Mouse (Mus musculus): Measurements from ENCODE around the gene Gm20388.

Gm20388 gene

GRCm38 (mm10) chr8:121631645-121632071 lies 1721.0 kb downstream of the Gm20388 start:
- DNase-seq (ENCODE audit: extremely low spot score, low spot score): no peak

GRCm38 (mm10) chr8:121632401-121632800 lies 1721.8 kb downstream of the Gm20388 start:
- DNase-seq (ENCODE audit: extremely low spot score, low spot score): no peak

GRCm38 (mm10) chr8:121635534-121635933 lies 1724.9 kb downstream of the Gm20388 start:
- DNase-seq (ENCODE audit: extremely low spot score, low spot score): no peak

DNA sequence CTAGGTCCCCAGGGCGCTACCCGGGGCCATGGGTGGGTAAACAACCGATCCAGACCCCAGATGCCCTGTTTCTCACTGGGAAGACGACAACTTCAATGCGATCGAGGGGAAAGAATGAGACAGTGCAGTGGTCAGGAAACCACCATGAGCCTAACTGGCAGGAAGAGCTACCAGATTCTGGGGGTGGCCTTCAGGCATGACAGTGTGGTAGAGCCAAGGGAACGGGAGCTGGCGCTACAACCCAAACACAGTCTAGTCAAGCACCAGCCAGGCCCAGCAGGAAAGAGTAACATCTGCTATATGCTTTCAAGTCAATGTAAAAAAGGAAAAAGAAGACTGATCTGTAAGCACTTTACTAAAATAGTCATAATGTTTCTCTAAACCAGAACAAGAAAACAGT lies 1725.5 kb downstream of the Gm20388 start:
- DNase-seq (ENCODE audit: extremely low spot score, low spot score): no peak

DNA sequence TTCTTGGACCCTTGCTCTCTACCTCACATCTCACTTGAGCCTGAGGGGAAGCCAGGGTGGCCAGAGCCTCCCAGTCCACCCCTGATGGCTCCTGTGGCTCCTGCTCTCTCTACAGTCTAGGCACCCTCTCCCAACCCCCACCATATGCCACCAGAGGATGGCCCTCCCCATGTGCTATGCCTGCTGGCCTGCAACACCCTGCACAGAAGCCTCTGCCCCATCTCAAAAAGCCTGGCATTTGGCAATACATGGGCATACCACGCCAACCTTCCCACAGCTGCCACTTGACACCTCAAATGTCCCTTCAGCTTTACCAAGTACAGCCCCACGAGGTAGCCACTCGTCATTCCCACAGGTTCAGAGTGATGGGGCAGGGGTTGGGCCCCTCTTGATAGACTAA lies 1732.2 kb downstream of the Gm20388 start:
- DNase-seq (ENCODE audit: extremely low spot score, low spot score): no peak

DNA sequence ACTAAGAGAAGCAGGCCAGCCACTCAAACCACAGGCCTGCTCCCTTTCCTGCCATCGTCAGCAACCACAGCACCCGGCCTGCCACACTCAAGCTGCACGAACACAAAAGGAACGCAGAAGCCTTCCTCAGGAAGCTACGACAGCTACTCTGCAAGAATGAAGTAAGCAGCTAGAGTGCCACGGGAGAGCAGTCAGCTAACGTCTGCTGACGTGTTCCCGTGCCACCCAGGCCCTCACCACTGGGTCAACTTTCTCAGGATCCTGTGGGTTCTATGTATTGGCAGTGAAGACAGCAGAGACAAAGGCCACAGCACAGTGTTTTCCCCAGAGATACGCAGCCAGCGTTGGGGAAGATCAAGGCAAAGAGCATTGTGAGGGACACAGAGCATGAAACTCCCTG lies 1732.7 kb downstream of the Gm20388 start:
- no peak for DNase-seq (ENCODE audit: extremely low spot score, low spot score)

DNA sequence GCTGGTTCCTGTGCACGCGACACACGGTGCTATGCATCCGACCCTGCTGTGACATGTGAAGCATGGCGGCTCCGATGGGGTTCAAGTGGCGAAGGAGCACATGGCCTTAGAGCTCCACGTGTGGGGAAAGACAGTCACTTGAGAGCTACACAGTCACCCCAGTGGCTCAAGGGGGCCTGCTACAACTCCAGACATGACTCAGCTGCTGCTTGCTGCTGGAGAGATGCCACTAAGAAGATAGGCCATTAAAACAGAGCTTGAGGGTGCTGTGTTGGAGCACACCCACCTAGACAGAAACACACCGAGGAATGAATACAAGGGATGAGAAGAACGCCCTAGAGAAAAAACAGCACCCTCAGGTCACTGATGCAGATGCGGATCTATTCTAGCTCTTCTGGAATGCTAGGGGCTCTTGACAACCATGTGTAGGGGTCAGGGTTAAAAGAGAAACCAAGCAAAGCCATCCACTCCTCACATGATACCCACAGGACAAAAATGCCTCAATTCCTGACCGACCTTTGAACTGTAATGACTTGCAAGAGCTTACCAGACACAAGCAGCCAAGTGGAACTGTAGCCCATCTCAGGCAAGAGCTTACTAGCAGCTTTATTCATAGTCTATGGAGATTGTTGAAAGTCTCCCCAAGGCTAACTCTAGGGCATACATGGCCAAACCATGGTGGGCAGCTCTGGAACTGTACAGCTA lies 1737.0 kb downstream of the Gm20388 start:
- no peak for DNase-seq (ENCODE audit: extremely low spot score, low spot score)

GRCm38 (mm10) chr8:121648451-121648850 lies 1737.8 kb downstream of the Gm20388 start:
- no peak for DNase-seq (ENCODE audit: extremely low spot score, low spot score)

DNA sequence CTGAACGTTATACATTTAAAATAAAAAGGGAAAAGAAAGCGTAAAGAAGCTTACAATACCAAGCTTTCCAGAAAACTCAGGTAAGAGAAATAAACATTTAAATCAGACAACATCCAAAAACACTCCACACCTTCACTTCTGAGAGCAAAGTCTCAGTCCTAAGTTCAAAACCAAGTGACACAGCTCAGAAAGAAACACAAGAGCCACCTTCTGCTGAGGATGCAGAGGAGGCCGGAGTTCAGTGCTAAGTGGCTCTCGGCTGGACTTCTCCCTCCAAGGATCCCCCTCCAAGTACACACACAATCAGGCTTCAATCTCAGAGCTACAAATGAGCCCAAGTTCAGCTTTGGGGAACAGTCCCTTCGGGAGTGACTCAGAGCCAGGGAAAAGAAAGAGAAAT lies 1738.8 kb downstream of the Gm20388 start:
- DNase-seq (ENCODE audit: extremely low spot score, low spot score): no peak

DNA sequence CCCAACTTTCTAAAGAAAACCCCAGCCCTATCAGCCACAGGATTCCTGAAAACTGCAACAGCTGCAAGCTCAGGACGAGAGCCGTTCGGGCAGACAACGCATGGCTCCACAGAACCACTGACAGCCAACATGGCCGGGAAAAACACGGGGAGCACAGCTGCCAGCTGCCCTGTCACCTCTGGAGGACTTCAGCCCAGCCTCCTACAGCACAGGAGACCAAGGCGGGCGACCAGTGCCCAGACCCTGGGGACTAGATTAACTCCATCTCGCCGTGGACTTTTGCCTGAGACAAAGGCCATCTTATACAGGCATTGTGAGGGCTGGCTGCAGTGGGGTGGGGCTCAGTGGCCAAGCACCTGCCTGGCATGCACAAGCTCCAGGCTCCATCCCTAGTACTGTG lies 1739.3 kb downstream of the Gm20388 start:
- no peak for DNase-seq (ENCODE audit: extremely low spot score, low spot score)

DNA sequence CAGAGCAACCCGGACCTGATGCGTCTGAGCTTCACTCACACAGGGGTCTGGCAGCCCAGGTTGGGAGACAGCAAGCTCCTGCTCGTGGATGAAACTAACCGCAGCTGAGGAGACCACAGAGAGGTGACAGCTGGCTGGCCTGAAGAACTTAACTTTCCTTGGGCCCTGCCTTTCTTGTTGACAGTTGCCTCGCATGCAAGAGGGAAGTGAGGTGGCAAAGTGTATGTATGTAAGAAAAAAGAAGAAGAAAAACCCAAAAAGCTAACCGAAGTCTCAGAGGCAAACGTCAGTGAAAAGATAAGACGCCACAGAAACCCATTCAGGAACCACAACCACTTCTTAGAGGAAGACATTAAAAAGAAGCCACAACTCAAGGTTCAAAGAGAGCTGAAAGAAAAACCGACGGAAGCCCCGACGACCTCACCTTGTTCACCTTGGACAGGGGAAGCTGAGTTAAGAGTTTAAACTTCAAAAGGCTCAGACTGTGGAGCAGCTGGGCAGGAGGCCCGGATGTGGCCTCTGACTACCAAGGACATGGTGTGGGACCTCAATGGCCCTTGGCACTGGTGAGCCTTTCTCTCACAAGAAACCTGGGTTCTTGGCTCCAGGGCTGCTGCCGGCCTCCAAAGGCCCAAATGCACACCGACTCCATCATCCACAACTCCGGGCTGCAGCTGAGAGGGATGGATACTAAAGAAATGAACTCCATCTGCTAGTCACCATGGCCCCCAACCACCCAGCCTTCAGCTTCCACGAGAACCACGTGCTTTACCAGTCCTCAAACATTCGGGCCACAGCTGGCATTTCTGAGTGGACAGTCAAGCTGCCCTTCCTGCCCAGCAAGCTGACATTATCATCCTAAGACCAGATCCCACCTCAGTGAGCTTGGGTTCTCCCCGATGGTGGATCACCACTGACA lies 1740.0 kb downstream of the Gm20388 start:
- peak; percentile 29 for DNase-seq (ENCODE audit: extremely low spot score, low spot score)

- DNase-seq (ENCODE audit: extremely low spot score, low spot score): no peak
These were observed 1740.8 kb downstream of the Gm20388 start for GRCm38 (mm10) chr8:121651308-121651873.

- peak; percentile 72 for DNase-seq (ENCODE audit: extremely low spot score, low spot score)
These were observed 1741.3 kb downstream of the Gm20388 start for GRCm38 (mm10) chr8:121651874-121652361.

- peak; percentile 96 for DNase-seq (ENCODE audit: extremely low spot score, low spot score)
These were observed 1742.2 kb downstream of the Gm20388 start, which contains the start of gene Zcchc14 for GRCm38 (mm10) chr8:121652774-121653323. Gene Zcchc14, minus strand, starts transcription at chr8:121652901.

- DNase-seq (ENCODE audit: extremely low spot score, low spot score): no peak
These were observed 1742.8 kb downstream of the Gm20388 start for GRCm38 (mm10) chr8:121653340-121654019.

GRCm38 (mm10) chr8:121654131-121654530 lies 1743.5 kb downstream of the Gm20388 start:
- DNase-seq (ENCODE audit: extremely low spot score, low spot score): no peak

DNA sequence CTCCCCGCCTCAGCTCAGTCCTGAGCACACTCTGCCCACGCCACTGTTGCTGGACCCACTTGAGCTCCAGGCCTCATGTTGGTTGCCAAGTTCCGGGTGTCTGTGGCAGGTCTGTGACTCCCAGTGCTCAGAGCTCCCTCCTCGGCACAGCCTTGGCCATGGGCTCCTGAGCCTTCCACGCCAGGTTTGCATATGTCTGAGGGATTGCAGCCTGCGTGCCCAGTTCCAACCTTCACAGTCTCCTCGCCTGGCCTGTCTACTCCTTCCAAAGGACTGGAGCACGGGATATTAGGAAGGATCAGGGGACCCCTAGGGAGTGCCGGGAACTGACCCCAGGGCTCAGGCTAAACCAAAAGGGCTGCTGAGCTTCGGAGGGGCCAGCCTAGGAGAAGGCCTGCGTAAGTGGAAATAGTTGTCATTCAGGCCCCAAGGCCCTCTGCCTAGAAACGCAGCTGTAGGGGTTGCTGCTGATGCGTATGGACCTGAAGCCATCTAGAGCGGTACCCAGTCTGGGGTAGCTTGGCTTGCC lies 1744.4 kb downstream of the Gm20388 start:
- no peak for DNase-seq (ENCODE audit: extremely low spot score, low spot score)

- no peak for DNase-seq (ENCODE audit: extremely low spot score, low spot score)
These were observed 1750.0 kb downstream of the Gm20388 start for GRCm38 (mm10) chr8:121660602-121661001.

DNA sequence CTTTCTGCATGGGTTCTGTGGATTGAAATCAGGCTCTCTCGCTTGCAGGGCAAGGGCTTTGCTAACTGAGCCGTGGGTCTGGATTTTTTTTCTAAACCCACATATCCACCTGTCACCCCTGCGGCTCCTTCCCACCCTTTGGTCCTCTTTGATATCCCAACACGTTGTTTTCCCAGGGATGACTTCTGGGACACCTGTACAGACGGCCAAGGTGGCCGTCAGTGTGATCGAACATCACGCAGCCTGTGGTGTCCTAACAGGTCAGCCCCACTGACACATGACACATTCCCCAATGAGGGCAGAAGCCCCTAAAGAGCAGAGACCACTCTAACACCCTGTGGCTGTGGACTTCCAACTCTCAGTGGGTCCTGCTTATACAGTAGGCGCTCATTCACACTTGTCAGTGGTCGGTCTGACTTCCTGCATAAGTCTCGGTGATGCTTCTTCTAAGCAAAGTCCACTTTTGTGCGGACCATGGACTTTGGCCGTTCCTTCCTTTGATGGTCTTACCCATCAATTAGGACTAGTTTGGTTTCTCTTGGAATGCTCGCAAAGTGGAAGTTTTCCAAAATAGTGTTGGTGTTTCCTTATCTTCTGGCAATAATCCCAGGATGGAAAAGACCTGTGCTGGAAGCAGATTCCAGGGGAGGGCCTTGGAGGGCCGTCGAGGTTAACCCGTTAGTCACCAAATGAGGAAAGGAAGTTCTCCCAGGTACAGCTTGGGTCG lies 1751.2 kb downstream of the Gm20388 start:
- DNase-seq (ENCODE audit: extremely low spot score, low spot score): no peak

- no peak for DNase-seq (ENCODE audit: extremely low spot score, low spot score)
These were observed 1752.5 kb downstream of the Gm20388 start for GRCm38 (mm10) chr8:121663101-121663500.
